Mouse (Mus musculus) brown adipose tissue, adult 24 weeks (tissue): Measurements from ENCODE around the gene Prkcg. TPM values are rescaled to one million over a fixed set of nuclear protein-coding genes. Genes with fewer than 3 reads are reported as not detected.
"Not testable (repeated sequence)": the region's sequence is repeated elsewhere in the genome, so short reads cannot be mapped to it uniquely, and the experiment has no call there.

Experiments used
- H3K27ac ChIP-seq: fragments of 200-500 bp; replicated peaks from 2 replicates; pipeline ENCODE4 v1.5.1; 2012; ENCODE audit warnings: low read depth, mild to moderate bottlenecking, low read length
- H3K4me1 ChIP-seq: fragments of 200-500 bp; 2 replicates; pipeline ENCODE4 v1.6.1; 2012; ENCODE audit warnings: low read length, mixed read lengths; ENCODE audit not compliant: control insufficient read depth, insufficient read depth, insufficient read length
- H3K4me3 ChIP-seq: fragments of 200-500 bp; 2 replicates; pipeline ENCODE4 v1.5.1; 2012; ENCODE audit warnings: low read depth, mild to moderate bottlenecking, low read length, moderate library complexity; ENCODE audit not compliant: insufficient read depth
- polyA plus RNA-seq: library from polyadenylated mRNA; stranded (reverse); fragments of >200 nt; gene quantifications from 2 replicates; pipeline ENCODE4 v1.2.4, GENCODE M21; 2012; ENCODE audit not compliant: missing spikeins, insufficient read depth, insufficient read length

Prkcg gene
- 1.4 and 2.9 TPM in 2 replicates for polyA plus RNA-seq

GRCm38 (mm10) chr7:3288976-3289970 is at the start of gene Prkcg, which contains the start of gene Myadm:
Gene Prkcg (plus strand): TSS chr7:3289179.
Gene Myadm (plus strand): TSS chr7:3289080.
- Histone ChIP-seq H3K4me1 (peaks cover 11% of the 10 kb centered on the region; the same call in 1 of the 2 replicates), H3K27ac (peak within 1 kb of the TSS; percentile 96), H3K4me3 (peak within 1 kb of the TSS; percentile 74)

- Histone ChIP-seq H3K27ac (no peak overlapping the region), H3K4me3 (no peak overlapping the region), H3K4me1 (no peaks in the 10 kb centered on the region)
Observed at GRCm38 (mm10) chr7:3239193-3239592, 49.8 kb upstream of the Prkcg start.

- H3K27ac ChIP-seq, result no peak overlapping the region
- H3K4me3 ChIP-seq, result no peak overlapping the region
- H3K4me1 ChIP-seq, result no peaks in the 10 kb centered on the region
Observed at GRCm38 (mm10) chr7:3260701-3261100, 28.3 kb upstream of the Prkcg start.

GRCm38 (mm10) chr7:3261446-3261845 is 27.5 kb upstream of the Prkcg start:
- Histone ChIP-seq H3K4me1 (no peaks in the 10 kb centered on the region), H3K4me3 (no peak overlapping the region), H3K27ac (no peak overlapping the region)

GRCm38 (mm10) chr7:3262789-3263188 is 26.2 kb upstream of the Prkcg start:
- Histone ChIP-seq H3K4me1 (no peaks in the 10 kb centered on the region), H3K4me3 (no peak overlapping the region), H3K27ac (no peak overlapping the region)

GRCm38 (mm10) chr7:3264390-3265022 is 24.5 kb upstream of the Prkcg start:
- H3K4me3 ChIP-seq, result peak overlapping the region; percentile 29
- H3K4me1 ChIP-seq, result no peaks in the 10 kb centered on the region

GRCm38 (mm10) chr7:3265311-3265710 is 23.7 kb upstream of the Prkcg start:
- Histone ChIP-seq H3K27ac (no peak overlapping the region), H3K4me3 (0 out of 2 replicates have a peak overlapping the region, but pooled peaks have one; percentile 29), H3K4me1 (no peaks in the 10 kb centered on the region)

More at GRCm38 (mm10) chr7:3264390-3265022, 24.5 kb upstream of the Prkcg start:
- H3K27ac ChIP-seq, result no peak overlapping the region

GRCm38 (mm10) chr7:3267261-3267660 is 21.7 kb upstream of the Prkcg start:
- H3K4me1 ChIP-seq, result no peaks in the 10 kb centered on the region
- no peak overlapping the region for H3K27ac ChIP-seq
- H3K4me3 ChIP-seq, result no peak overlapping the region

- no peak overlapping the region for H3K27ac ChIP-seq
Observed at GRCm38 (mm10) chr7:3267888-3268287, 21.1 kb upstream of the Prkcg start.

GRCm38 (mm10) chr7:3268291-3268690 is 20.7 kb upstream of the Prkcg start:
- no peak overlapping the region for H3K27ac ChIP-seq
- no peaks in the 10 kb centered on the region for H3K4me1 ChIP-seq
- H3K4me3 ChIP-seq, result no peak overlapping the region

More at GRCm38 (mm10) chr7:3267888-3268287, 21.1 kb upstream of the Prkcg start:
- no peaks in the 10 kb centered on the region for H3K4me1 ChIP-seq
- no peak overlapping the region for H3K4me3 ChIP-seq

- Histone ChIP-seq H3K4me1 (peaks cover 5% of the 10 kb centered on the region; the same call in 1 of the 2 replicates), H3K27ac (no peak overlapping the region), H3K4me3 (no peak overlapping the region)
Observed at GRCm38 (mm10) chr7:3272206-3272605, 16.8 kb upstream of the Prkcg start.

GRCm38 (mm10) chr7:3275455-3276170 is 13.4 kb upstream of the Prkcg start:
- Histone ChIP-seq H3K4me1 (peaks cover 13% of the 10 kb centered on the region; the same call in 1 of the 2 replicates), H3K27ac (peak overlapping the region; percentile 96), H3K4me3 (peak overlapping the region; percentile 36)

- Histone ChIP-seq H3K4me1 (peaks cover 18% of the 10 kb centered on the region; the same call in 1 of the 2 replicates), H3K27ac (peak overlapping the region; percentile 59)
- not testable (repeated sequence) for H3K4me3 ChIP-seq
Observed at GRCm38 (mm10) chr7:3276781-3277180, 12.2 kb upstream of the Prkcg start.

GRCm38 (mm10) chr7:3280080-3280653 is 8.8 kb upstream of the Prkcg start:
- Histone ChIP-seq H3K4me3 (no peak overlapping the region), H3K4me1 (peaks cover 14% of the 10 kb centered on the region; the same call in 1 of the 2 replicates), H3K27ac (peak overlapping the region; percentile 99)
